8 mouse cellular contexts compared by ENCODE assay signal in the genomic region with DNA sequence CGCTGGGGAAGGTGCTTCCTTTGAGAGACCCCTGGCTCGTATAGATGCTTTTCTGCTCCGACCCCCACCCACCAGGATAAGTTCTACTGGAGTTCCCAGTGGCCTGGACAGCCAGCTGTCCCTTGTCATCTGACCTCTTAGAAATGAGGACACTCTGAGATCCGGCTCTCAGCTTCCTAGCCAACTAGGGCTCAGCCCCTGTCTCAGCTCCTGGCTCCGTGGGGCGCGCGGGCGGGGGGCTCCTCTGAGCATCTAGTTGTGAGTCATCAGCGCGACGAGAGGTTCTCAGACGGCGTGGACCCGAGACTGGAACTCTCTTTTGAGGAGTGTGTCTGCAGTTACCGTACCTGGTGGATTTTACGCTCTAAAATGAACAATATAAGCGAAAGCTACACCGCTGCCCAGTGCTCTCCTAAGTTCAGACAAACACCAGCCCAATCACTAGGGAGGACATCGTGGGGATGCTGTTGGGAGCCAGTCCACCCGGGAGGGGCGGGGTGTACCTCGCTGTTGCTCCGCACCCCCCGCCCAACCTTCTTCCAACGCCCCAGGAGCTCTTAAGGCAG. TPM values are rescaled to one million over a fixed set of nuclear protein-coding genes. Genes with fewer than 3 reads are reported as not detected.
A peak's percentile ranks its signal among the peaks of the same experiment; 100 is the strongest.
DNase-seq lines count a peak whose midpoint lies in the region; ATAC-seq lines count a peak whose summit lies in the region.

No protein-coding gene starts in this region.

- H3K36me3 ChIP-seq in heart, embryonic 13.5 days = no peaks in the 10 kb centered on the region
- no peaks in the 10 kb centered on the region for H3K36me3 ChIP-seq in neural tube, embryonic 13.5 days

- WGBS in heart, embryonic 13.5 days = under 1% methylated on average over 26 of the region's 26 CpGs
- 1% methylated on average over 26 of the region's 26 CpGs for WGBS in neural tube, embryonic 13.5 days

- peaks cover 62% of the 10 kb centered on the region for H3K27me3 ChIP-seq in heart, embryonic 13.5 days (replicated peaks)
- H3K27me3 ChIP-seq in neural tube, embryonic 13.5 days = peaks cover 69% of the 10 kb centered on the region

- no peaks in the 10 kb centered on the region for H3K9me3 ChIP-seq in heart, embryonic 13.5 days
- H3K9me3 ChIP-seq in neural tube, embryonic 13.5 days = no peaks in the 10 kb centered on the region

- DNase-seq in cerebellum, postnatal 14 days = peak; percentile 6 to 9
- no peak for DNase-seq in cerebellum, adult 11 months
- peak; percentile 42 for DNase-seq in ZHBTc4 (ENCODE audit: low read depth, low spot score)
- DNase-seq in kidney, postnatal 4 days = peak; percentile 58 to 69
- DNase-seq in spleen, adult 18-20 months = no peak
- no peak for DNase-seq in layer of hippocampus, adult 8-10 months (ENCODE audit: low spot score in 2 of 2)

- ATAC-seq in heart, embryonic 13.5 days (ENCODE audit: extremely low read depth, insufficient number of reproducible peaks, low FRiP score, low TSS enrichment) = no peak
- peak; percentile 12; the same call in 1 of the 2 replicates for ATAC-seq in neural tube, embryonic 13.5 days (ENCODE audit: low read depth)

- peak overlapping the region; percentile 80 for H3K9ac ChIP-seq in heart, embryonic 13.5 days
- H3K9ac ChIP-seq in neural tube, embryonic 13.5 days = peak overlapping the region; percentile 66

- peak overlapping the region; percentile 100 for H3K4me2 ChIP-seq in heart, embryonic 13.5 days
- H3K4me2 ChIP-seq in neural tube, embryonic 13.5 days = peak overlapping the region; percentile 97

- H3K4me3 ChIP-seq in heart, embryonic 13.5 days = peak overlapping the region; percentile 78
- peak overlapping the region; percentile 63 for H3K4me3 ChIP-seq in neural tube, embryonic 13.5 days

- no peak overlapping the region for H3K27ac ChIP-seq in heart, embryonic 13.5 days (replicated peaks)
- no peak overlapping the region for H3K27ac ChIP-seq in neural tube, embryonic 13.5 days (replicated peaks)

- H3K4me1 ChIP-seq in heart, embryonic 13.5 days = peaks cover 30% of the 10 kb centered on the region
- H3K4me1 ChIP-seq in neural tube, embryonic 13.5 days (replicated peaks) = peaks cover 28% of the 10 kb centered on the region

RNA-seq across cellular contexts. Expression of gene Ank3, which starts 0.3 kb away (rescaled TPM):
- 30.8 and 31.1 TPM in 2 replicates for polyA plus RNA-seq in heart, embryonic 13.5 days (2015; fragmentation: Nextera tagmentation; extraction: Ambion mirVana)
- 104 TPM in 2 replicates for polyA plus RNA-seq in neural tube, embryonic 13.5 days (2015; fragmentation: Nextera tagmentation; extraction: Ambion mirVana)
- total RNA-seq in layer of hippocampus, adult 8-10 months (2022) = 100 to 1,000 TPM; 396 to 490 (median 435) TPM

RNA-seq across cellular contexts. Expression of gene Cdk1, which starts 45.5 kb away (rescaled TPM):
- polyA plus RNA-seq in heart, embryonic 13.5 days (2015; fragmentation: Nextera tagmentation; extraction: Ambion mirVana) = 344 and 384 TPM in 2 replicates
- polyA plus RNA-seq in neural tube, embryonic 13.5 days (2015; fragmentation: Nextera tagmentation; extraction: Ambion mirVana) = 91.3 and 119 TPM in 2 replicates
- 1 to 10 TPM in 1 of 4 experiments, under 1 TPM in 2, not detected in 1; 0.75 to 1.1 (median 0.82) TPM for total RNA-seq in layer of hippocampus, adult 8-10 months (2022)

Comparison
In these comparisons a context has a peak if more than half of its experiments do, and no peak if none do; other contexts are left out.
1. DNase-seq: peak in cerebellum, postnatal 14 days (2 of 2), ZHBTc4 (single experiment) and kidney, postnatal 4 days (2 of 2); none in cerebellum, adult 11 months (single experiment), spleen, adult 18-20 months (0 of 2) and layer of hippocampus, adult 8-10 months (0 of 2).